Mouse (Mus musculus) lung, postnatal 0 days (tissue): ENCODE data around the gene Pigs. TPM values are rescaled to one million over a fixed set of nuclear protein-coding genes. Genes with fewer than 3 reads are reported as not detected.

Experiments
- ATAC-seq: fragments of 200-750 bp; cut with Nextera tagmentation; 2 replicates; pipeline ENCODE4 v1.8.0; 2017; ENCODE audit warnings: moderate library complexity
- DNase-seq: peaks from one replicate; pipeline ENCODE4 v3.0.0-alpha.2; 2016; ENCODE audit warnings: low spot score
- H3K27ac ChIP-seq: fragments of 300-500 bp; sonication (generic); 2 replicates; pipeline ENCODE4 v1.5.1; 2014; ENCODE audit warnings: antibody characterized with exemption, mild to moderate bottlenecking, low read length, mixed read lengths
- H3K27me3 ChIP-seq: fragments of 300-500 bp; sonication (generic); replicated peaks from 2 replicates; pipeline ENCODE4 v1.6.1; 2014; ENCODE audit warnings: low read length, mixed read lengths; ENCODE audit not compliant: insufficient read depth
- H3K36me3 ChIP-seq: fragments of 300-500 bp; sonication (generic); 2 replicates; pipeline ENCODE4 v1.6.1; 2014; ENCODE audit warnings: low read length, mixed read lengths; ENCODE audit not compliant: insufficient read depth
- H3K4me1 ChIP-seq: fragments of 300-500 bp; sonication (generic); 2 replicates; pipeline ENCODE4 v1.6.1; 2014; ENCODE audit warnings: antibody characterized with exemption, low read depth, low read length, mixed read lengths; ENCODE audit not compliant: insufficient read depth
- H3K4me2 ChIP-seq: fragments of 300-500 bp; sonication (generic); replicated peaks from 2 replicates; pipeline ENCODE4 v1.6.1; 2014; ENCODE audit warnings: low read depth, mild to moderate bottlenecking, low read length, moderate library complexity, mixed read lengths
- H3K4me3 ChIP-seq: fragments of 300-500 bp; sonication (generic); 2 replicates; pipeline ENCODE4 v1.5.1; 2014; ENCODE audit warnings: low read depth, low read length
- H3K9ac ChIP-seq: fragments of 300-500 bp; sonication (generic); replicated peaks from 2 replicates; pipeline ENCODE4 v1.6.1; 2014; ENCODE audit warnings: low read depth, mild to moderate bottlenecking
- H3K9me3 ChIP-seq: fragments of 300-500 bp; sonication (generic); 2 replicates; pipeline ENCODE4 v1.6.1; 2016; ENCODE audit warnings: low read length, mixed read lengths
- CTCF ChIP-seq: IDR thresholded peaks from 2 replicates; pipeline ENCODE4 v1.5.1; 2016; ENCODE audit warnings: antibody characterized with exemption, mild to moderate bottlenecking
- EP300 ChIP-seq: IDR thresholded peaks from 2 replicates; pipeline ENCODE4 v1.6.1; 2016; ENCODE audit warnings: antibody characterized with exemption, mild to moderate bottlenecking, control low read depth
- WGBS: fragments of 180-500 bp; shearing (Covaris S2); extraction: QIAGEN DNeasy Blood & Tissue Kit; methylation state at CpG from one replicate; pipeline ENCODE4 v1.1.7; 2014; 5-methylcytosine and 5-hydroxymethylcytosine counted together
- polyA plus RNA-seq: library from polyadenylated mRNA; unstranded; fragments of >200 nt; fragmentation: Nextera tagmentation; extraction: Ambion mirVana; gene quantifications from 2 replicates; pipeline ENCODE4 v1.2.1, GENCODE M21; 2015

Gene Pigs
- polyA plus RNA-seq, 1 experiment from 2014 or later = 47.2 TPM

DNA sequence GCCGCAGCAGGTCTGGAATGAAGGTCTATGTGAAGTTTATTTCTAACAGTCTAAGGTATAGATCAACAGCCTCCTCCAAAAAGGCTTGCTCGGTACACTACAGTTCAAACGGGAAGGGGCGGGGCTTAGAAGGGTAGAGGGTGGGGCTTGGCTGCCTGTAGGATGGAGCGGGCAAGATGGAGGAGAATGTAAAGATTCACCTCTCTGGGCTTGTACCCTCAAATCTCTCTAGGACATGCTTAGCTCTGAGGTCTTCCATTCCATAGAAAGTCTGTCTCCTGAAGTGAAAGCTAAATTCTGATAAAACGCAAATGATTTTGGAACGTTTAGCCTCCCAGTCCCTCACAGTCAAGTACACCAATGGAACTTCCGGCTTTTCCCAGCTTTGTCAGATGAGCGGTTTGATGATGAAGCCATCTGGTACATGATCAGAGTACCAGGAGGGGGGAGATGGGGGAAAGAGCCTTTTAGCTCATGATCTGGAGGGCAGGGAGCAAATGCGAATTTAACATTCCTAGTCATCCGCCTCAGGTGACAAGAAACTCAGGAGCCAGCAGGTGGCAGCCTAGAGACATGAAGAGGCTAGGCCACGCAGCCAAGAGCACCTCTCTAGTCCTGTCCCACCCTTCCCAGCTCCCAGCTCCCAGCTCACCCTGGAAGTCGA lies 32.0 kb downstream of the Pigs start:
- Histone ChIP-seq H3K36me3 (no peaks in the 10 kb centered on the region), H3K4me2 (peak overlapping the region; percentile 58), H3K9me3 (no peaks in the 10 kb centered on the region), H3K4me3 (peak overlapping the region; percentile 27; the same call in 1 of the 2 replicates), H3K27me3 (no peaks in the 10 kb centered on the region), H3K4me1 (no peaks in the 10 kb centered on the region), H3K9ac (no peak overlapping the region), H3K27ac (no peak overlapping the region)
- WGBS = 7% methylated on average over 13 of the region's 13 CpGs
- peak; percentile 80 for ATAC-seq
- peak; percentile 91 for DNase-seq
- TF ChIP-seq EP300 (no peak), CTCF (peak; percentile 83)

DNA sequence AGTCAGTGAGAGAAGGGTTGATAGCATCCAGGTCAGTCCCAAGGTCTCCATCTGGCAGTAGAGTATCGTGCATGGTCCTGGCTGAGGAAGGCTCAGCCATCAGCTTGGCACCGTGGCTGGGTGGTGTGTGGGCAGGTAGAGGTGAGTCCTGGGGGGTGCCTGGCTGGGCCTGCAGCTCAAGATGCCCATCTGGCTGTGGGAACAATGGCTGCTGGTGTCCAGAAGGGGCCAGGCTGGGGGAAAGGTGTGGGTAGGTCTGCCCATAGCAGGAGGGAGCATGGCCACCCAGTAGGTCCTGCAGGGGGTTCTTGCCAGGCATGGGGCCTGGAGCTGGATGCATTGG lies 32.5 kb downstream of the Pigs start:
- H3K9me3 ChIP-seq = no peaks in the 10 kb centered on the region
- ATAC-seq = no peak
- no peak overlapping the region for H3K27ac ChIP-seq
- H3K4me1 ChIP-seq = no peaks in the 10 kb centered on the region
- no peak overlapping the region for H3K4me3 ChIP-seq
- H3K4me2 ChIP-seq = no peak overlapping the region
- no peaks in the 10 kb centered on the region for H3K36me3 ChIP-seq
- 43% methylated on average over 2 of the region's 2 CpGs for WGBS
- H3K9ac ChIP-seq = no peak overlapping the region
- no peak for DNase-seq
- TF ChIP-seq EP300 = no peak
- no peak for TF ChIP-seq CTCF
- H3K27me3 ChIP-seq = no peaks in the 10 kb centered on the region

DNA sequence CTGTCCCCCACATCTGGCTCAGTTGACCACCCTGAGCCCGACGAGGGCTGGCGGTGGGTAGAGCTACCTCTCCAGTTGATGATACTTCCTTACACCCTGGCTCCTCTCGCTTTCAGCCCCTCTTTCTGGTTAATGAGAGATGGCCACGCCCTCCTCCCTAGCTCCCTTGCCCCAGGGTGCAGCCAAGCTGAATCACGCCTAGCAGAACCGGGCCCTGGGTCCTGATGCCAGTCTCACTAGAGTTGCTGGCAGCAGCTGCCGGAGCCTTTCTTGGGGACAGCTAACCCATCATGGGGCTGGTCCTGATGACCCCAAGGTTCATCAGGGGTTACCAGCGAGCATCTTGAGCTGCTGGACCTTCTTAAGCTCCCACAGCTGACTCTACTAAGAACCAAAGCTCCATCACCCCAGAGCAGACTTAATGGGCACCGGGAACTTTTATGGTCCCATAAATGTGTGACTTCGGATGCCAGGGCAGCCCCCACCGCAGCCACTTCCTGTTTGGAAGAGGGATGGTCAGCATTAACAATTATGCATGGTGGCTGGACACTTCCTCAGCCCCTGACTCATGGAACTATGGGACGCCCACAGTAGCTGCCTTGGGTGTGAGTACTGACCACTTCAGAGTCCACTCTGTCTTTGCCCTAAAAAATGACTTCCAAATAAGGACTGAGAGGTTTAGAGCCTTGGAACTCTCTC lies 35.2 kb downstream of the Pigs start:
- no peak for TF ChIP-seq EP300
- no peak for TF ChIP-seq CTCF
- no peak overlapping the region for H3K4me3 ChIP-seq
- H3K27ac ChIP-seq = no peak overlapping the region

DNA sequence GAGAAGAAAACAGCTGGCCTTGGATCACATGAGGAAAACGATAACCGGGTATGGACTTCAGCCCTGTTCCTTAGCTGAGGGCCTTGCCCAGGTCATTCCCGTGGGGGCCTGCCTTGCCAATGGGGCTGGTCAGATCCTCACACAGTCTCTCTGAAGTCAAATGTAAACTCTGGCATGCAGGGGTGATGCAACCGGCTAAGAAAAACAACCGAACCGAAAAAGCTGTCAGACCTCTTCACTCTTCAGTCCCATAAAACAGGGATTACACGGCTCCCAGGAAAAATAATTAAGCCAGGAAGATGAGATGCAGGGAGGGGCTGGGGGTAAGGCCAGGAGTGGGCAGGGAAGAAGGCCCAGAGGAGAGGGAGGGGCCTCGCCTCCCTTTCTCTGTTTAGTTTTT lies 35.9 kb downstream of the Pigs start:
- no peak overlapping the region for H3K4me3 ChIP-seq
- no peaks in the 10 kb centered on the region for H3K36me3 ChIP-seq
- DNase-seq (peak; percentile 45), ATAC-seq (0 out of 2 replicates have a peak, but pooled peaks have one; percentile 9)
- no peak overlapping the region for H3K9ac ChIP-seq
- H3K4me2 ChIP-seq = no peak overlapping the region
- no peak overlapping the region for H3K27ac ChIP-seq
- H3K9me3 ChIP-seq = no peaks in the 10 kb centered on the region
- no peak for TF ChIP-seq CTCF
- no peak for TF ChIP-seq EP300
- H3K4me1 ChIP-seq = no peaks in the 10 kb centered on the region
- WGBS = 13% methylated on average over 8 of the region's 8 CpGs
- no peaks in the 10 kb centered on the region for H3K27me3 ChIP-seq

More for the DNA sequence above, 35.2 kb downstream of the Pigs start:
- 73% methylated on average over 12 of the region's 13 CpGs for WGBS
- no peak overlapping the region for H3K4me2 ChIP-seq
- ATAC-seq = no peak
- no peaks in the 10 kb centered on the region for H3K4me1 ChIP-seq
- no peaks in the 10 kb centered on the region for H3K9me3 ChIP-seq
- no peaks in the 10 kb centered on the region for H3K36me3 ChIP-seq
- H3K27me3 ChIP-seq = no peaks in the 10 kb centered on the region
- no peak for DNase-seq
- no peak overlapping the region for H3K9ac ChIP-seq

DNA sequence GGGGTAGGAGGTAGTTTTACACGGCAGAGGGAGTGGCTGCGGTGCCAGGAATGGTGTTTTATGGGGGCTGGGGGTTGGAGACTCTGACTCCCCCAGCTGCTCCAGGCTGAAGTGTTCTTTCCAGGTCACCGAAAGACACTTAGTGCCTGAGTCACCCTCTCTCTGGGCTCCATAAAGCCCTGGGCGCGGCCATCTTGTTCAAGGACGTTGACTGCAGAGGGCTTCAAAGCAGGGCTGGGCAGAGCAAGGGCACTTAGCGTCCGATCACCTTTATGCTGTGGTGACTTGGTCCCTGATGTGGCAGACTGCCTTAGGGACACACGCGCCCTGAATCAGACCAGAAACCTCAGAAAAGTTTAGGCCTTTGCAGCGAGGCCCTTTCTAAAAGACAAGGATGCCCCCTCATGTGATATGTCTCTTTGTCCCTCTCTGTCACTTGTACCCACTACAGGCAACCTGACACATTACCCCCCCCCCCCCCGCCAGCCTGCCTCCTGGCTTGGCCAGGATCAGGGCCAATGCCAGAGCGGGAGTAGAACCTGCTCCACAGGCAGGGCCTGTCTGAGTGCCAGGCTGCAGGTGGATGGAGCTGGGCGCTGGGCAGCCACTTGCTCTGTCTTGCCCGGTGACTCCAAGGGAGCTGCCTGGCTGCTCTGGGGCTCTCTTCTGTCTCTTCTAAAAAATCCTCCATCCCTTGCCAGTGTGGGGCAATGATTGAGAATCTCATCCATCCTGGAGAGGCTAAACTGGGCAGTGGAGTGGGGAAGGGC lies 39.4 kb downstream of the Pigs start:
- TF ChIP-seq EP300 (no peak), CTCF (no peak)
- Histone ChIP-seq H3K9ac (no peak overlapping the region), H3K27ac (0 out of 2 replicates have a peak overlapping the region, but pooled peaks have one; percentile 9), H3K4me2 (no peak overlapping the region), H3K9me3 (no peaks in the 10 kb centered on the region), H3K27me3 (no peaks in the 10 kb centered on the region), H3K36me3 (no peaks in the 10 kb centered on the region), H3K4me3 (no peak overlapping the region), H3K4me1 (no peaks in the 10 kb centered on the region)
- peak; percentile 67 for ATAC-seq
- peak; percentile 49 for DNase-seq
- WGBS = 68% methylated on average over 15 of the region's 15 CpGs

DNA sequence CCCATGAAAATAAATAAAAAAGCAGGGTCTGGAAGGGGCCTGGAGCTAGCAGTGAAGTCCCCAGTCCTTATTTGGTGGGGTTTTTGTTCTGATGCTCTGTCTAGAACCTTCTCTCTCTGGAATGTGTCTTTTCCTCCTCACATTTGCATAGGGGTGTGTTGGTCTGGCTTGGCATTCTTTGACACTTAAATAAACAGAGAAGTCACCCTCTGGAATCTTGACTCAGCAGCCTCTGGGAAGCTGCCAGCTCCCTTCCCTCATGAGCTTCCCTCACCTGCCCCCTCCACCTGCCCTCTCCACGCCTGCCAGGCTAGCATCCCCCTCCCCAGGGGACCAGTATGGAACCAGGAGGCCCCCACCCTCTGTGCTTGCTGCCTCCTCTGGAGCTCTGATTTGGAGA lies 42.2 kb downstream of the Pigs start:
- DNase-seq (peak; percentile 86), ATAC-seq (peak; percentile 85)
- Histone ChIP-seq H3K4me1 (no peaks in the 10 kb centered on the region), H3K9ac (no peak overlapping the region), H3K9me3 (no peaks in the 10 kb centered on the region), H3K4me2 (no peak overlapping the region), H3K27me3 (no peaks in the 10 kb centered on the region), H3K4me3 (no peak overlapping the region), H3K36me3 (no peaks in the 10 kb centered on the region), H3K27ac (peak overlapping the region; percentile 70)
- WGBS = 27% methylated on average over 1 of the region's 1 CpGs
- TF ChIP-seq CTCF = no peak
- peak; percentile 78 for TF ChIP-seq EP300
